11 mouse cellular contexts compared by ENCODE assay signal in the genomic region with DNA sequence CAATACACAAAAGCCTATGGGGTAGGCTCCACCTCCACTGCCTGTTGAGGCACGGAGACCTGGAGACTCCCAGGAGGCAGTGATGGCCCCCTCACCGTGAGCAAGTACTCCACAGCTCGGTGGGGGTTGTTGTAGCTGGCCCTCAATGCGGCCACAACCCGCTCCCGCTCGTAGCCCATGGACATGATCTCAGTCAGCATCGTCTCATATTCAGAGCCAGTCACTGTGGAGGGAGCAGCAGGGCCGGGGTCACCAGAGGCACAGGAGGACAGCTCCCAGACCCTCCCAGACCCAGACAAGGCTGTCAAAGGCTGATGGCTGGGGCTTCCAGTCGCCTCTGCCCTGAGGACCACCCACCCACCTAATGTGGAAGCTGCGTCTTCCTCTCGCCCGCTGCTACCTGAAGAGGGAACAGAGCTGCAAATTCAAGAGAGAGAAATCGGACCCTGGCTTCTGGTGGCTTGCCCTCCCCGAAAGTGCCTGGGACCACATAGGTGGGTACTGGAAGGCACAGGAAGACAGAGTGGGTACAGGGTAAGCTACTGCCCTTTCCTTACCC. TPM values are rescaled to one million over a fixed set of nuclear protein-coding genes. Genes with fewer than 3 reads are reported as not detected.
DNase-seq lines count a peak whose midpoint lies in the region; ATAC-seq lines count a peak whose summit lies in the region.
"Had no signal": no experiment of that assay in that cellular context is flagged by ENCODE, and none has a peak within 500 bp of the region (broad histone marks: within the 10 kb centered on the region; RNA-seq: fewer than 3 reads in every experiment).

No protein-coding gene starts in this region.

- ATAC-seq in heart, embryonic 13.5 days (ENCODE audit: extremely low read depth, insufficient number of reproducible peaks, low FRiP score, low TSS enrichment) = no peak
- no peak for ATAC-seq in neural tube, embryonic 13.5 days (ENCODE audit: low read depth)
- no peak for ATAC-seq in neural tube, embryonic 15.5 days (ENCODE audit: low FRiP score)
- ATAC-seq in stomach, embryonic 15.5 days (ENCODE audit: insufficient read depth, low FRiP score, low read depth) = no peak
- ATAC-seq: CD4-positive, CD25-positive, alpha-beta regulatory T cell, adult 4 months; hindbrain, embryonic 16.5 days had no signal

- peaks cover 67% of the 10 kb centered on the region for H3K4me1 ChIP-seq in heart, embryonic 13.5 days
- peaks cover 66% of the 10 kb centered on the region for H3K4me1 ChIP-seq in neural tube, embryonic 13.5 days (replicated peaks)
- peaks cover 58% of the 10 kb centered on the region for H3K4me1 ChIP-seq in neural tube, embryonic 15.5 days
- H3K4me1 ChIP-seq in limb, embryonic 10.5 days = peaks cover 50% of the 10 kb centered on the region
- H3K4me1 ChIP-seq in stomach, embryonic 15.5 days = peaks cover 21% of the 10 kb centered on the region

- H3K27me3 ChIP-seq in heart, embryonic 13.5 days (replicated peaks) = no peaks in the 10 kb centered on the region
- H3K27me3 ChIP-seq in neural tube, embryonic 13.5 days = no peaks in the 10 kb centered on the region
- no peaks in the 10 kb centered on the region for H3K27me3 ChIP-seq in neural tube, embryonic 15.5 days (replicated peaks)
- no peaks in the 10 kb centered on the region for H3K27me3 ChIP-seq in limb, embryonic 10.5 days (ENCODE audit: low read depth, poor library complexity, severe bottlenecking)
- no peaks in the 10 kb centered on the region for H3K27me3 ChIP-seq in stomach, embryonic 15.5 days (replicated peaks)

- intact Hi-C loops in heart, postnatal 25 days (cut with DNase I) = no loop called here

- H3K9me3 ChIP-seq in heart, embryonic 13.5 days = no peaks in the 10 kb centered on the region
- no peaks in the 10 kb centered on the region for H3K9me3 ChIP-seq in neural tube, embryonic 13.5 days
- H3K9me3 ChIP-seq in neural tube, embryonic 15.5 days (replicated peaks) = no peaks in the 10 kb centered on the region
- H3K9me3 ChIP-seq in limb, embryonic 10.5 days (replicated peaks) = no peaks in the 10 kb centered on the region
- H3K9me3 ChIP-seq in stomach, embryonic 15.5 days = no peaks in the 10 kb centered on the region

- WGBS in heart, embryonic 13.5 days = 82% methylated on average over 15 of the region's 15 CpGs
- 77% methylated on average over 15 of the region's 15 CpGs for WGBS in neural tube, embryonic 13.5 days
- WGBS in neural tube, embryonic 15.5 days = 84% methylated on average over 15 of the region's 15 CpGs
- WGBS in limb, embryonic 10.5 days = 79% methylated on average over 15 of the region's 15 CpGs
- 78% methylated on average over 15 of the region's 15 CpGs for WGBS in stomach, embryonic 15.5 days

- H3K9ac ChIP-seq in heart, embryonic 13.5 days = peak overlapping the region; percentile 56; the same call in 1 of the 2 replicates
- peak overlapping the region; percentile 38; the same call in 1 of the 2 replicates for H3K9ac ChIP-seq in neural tube, embryonic 13.5 days
- no peak overlapping the region for H3K9ac ChIP-seq in neural tube, embryonic 15.5 days (replicated peaks)
- H3K9ac ChIP-seq in stomach, embryonic 15.5 days = no peak overlapping the region

- H3K4me2 ChIP-seq in heart, embryonic 13.5 days = peak overlapping the region; percentile 79
- no peak overlapping the region for H3K4me2 ChIP-seq in neural tube, embryonic 13.5 days
- no peak overlapping the region for H3K4me2 ChIP-seq in neural tube, embryonic 15.5 days
- H3K4me2 ChIP-seq in stomach, embryonic 15.5 days = no peak overlapping the region

- peak overlapping the region; percentile 32 for H3K4me3 ChIP-seq in heart, embryonic 13.5 days
- no peak overlapping the region for H3K4me3 ChIP-seq in neural tube, embryonic 13.5 days
- no peak overlapping the region for H3K4me3 ChIP-seq in neural tube, embryonic 15.5 days (replicated peaks)
- H3K4me3 ChIP-seq in limb, embryonic 10.5 days = peak overlapping the region; percentile 31
- H3K4me3 ChIP-seq in stomach, embryonic 15.5 days (replicated peaks) = 0 out of 2 replicates have a peak overlapping the region, but pooled peaks have one; percentile 2

- peaks cover 79% of the 10 kb centered on the region for H3K36me3 ChIP-seq in heart, embryonic 13.5 days
- peaks cover 70% of the 10 kb centered on the region for H3K36me3 ChIP-seq in neural tube, embryonic 13.5 days
- H3K36me3 ChIP-seq in neural tube, embryonic 15.5 days = peaks cover 70% of the 10 kb centered on the region
- peaks cover 81% of the 10 kb centered on the region for H3K36me3 ChIP-seq in limb, embryonic 10.5 days
- H3K36me3 ChIP-seq in stomach, embryonic 15.5 days = peaks cover 63% of the 10 kb centered on the region

- H3K27ac ChIP-seq in heart, embryonic 13.5 days (replicated peaks) = no peak overlapping the region
- peak overlapping the region; percentile 65 for H3K27ac ChIP-seq in neural tube, embryonic 13.5 days (replicated peaks)
- no peak overlapping the region for H3K27ac ChIP-seq in neural tube, embryonic 15.5 days (replicated peaks)
- peak overlapping the region; percentile 75 for H3K27ac ChIP-seq in limb, embryonic 10.5 days
- H3K27ac ChIP-seq in stomach, embryonic 15.5 days = no peak overlapping the region

- no peak for DNase-seq in heart, postnatal 25 days (ENCODE audit: low spot score)
- DNase-seq in limb, embryonic 10.5 days (ENCODE audit: low spot score) = no peak
- no peak for DNase-seq in cerebellum, adult 9-11 months
- no peak for DNase-seq in adrenal gland, adult 8-10 months
- DNase-seq: lung, postnatal 4 days had no signal

RNA-seq across cellular contexts. Expression of gene Rad23a, which starts 2.5 kb away (rescaled TPM):
- polyA plus RNA-seq in heart, embryonic 13.5 days (2015; fragmentation: Nextera tagmentation; extraction: Ambion mirVana) = 108 and 123 TPM in 2 replicates
- 10 to 100 TPM; 80.8 to 81.1 TPM for total RNA-seq in heart, postnatal 25 days (2021)
- 69.9 and 74.2 TPM in 2 replicates for polyA plus RNA-seq in neural tube, embryonic 13.5 days (2015; fragmentation: Nextera tagmentation; extraction: Ambion mirVana)
- polyA plus RNA-seq in neural tube, embryonic 15.5 days (2015; fragmentation: Nextera tagmentation; extraction: Ambion mirVana) = 71.3 and 98.0 TPM in 2 replicates
- polyA plus RNA-seq in limb, embryonic 10.5 days (2016; fragmentation: Nextera tagmentation; extraction: Ambion mirVana) = 119 and 122 TPM in 2 replicates
- 115 and 130 TPM in 2 replicates for polyA plus RNA-seq in stomach, embryonic 15.5 days (2015; fragmentation: Nextera tagmentation; extraction: Ambion mirVana)
- 100 to 1,000 TPM; 107 to 125 (median 111) TPM for total RNA-seq in adrenal gland, adult 8-10 months (2022)

RNA-seq across cellular contexts. Expression of gene Gadd45gip1, which starts 6.7 kb away (rescaled TPM):
- polyA plus RNA-seq in heart, embryonic 13.5 days (2015; fragmentation: Nextera tagmentation; extraction: Ambion mirVana) = 50.2 and 52.3 TPM in 2 replicates
- total RNA-seq in heart, postnatal 25 days (2021) = 10 to 100 TPM; 28.9 to 30.0 TPM
- polyA plus RNA-seq in neural tube, embryonic 13.5 days (2015; fragmentation: Nextera tagmentation; extraction: Ambion mirVana) = 35.1 and 39.8 TPM in 2 replicates
- 44.3 and 45.1 TPM in 2 replicates for polyA plus RNA-seq in neural tube, embryonic 15.5 days (2015; fragmentation: Nextera tagmentation; extraction: Ambion mirVana)
- 51.7 and 54.4 TPM in 2 replicates for polyA plus RNA-seq in limb, embryonic 10.5 days (2016; fragmentation: Nextera tagmentation; extraction: Ambion mirVana)
- polyA plus RNA-seq in stomach, embryonic 15.5 days (2015; fragmentation: Nextera tagmentation; extraction: Ambion mirVana) = 52.7 and 54.5 TPM in 2 replicates
- total RNA-seq in adrenal gland, adult 8-10 months (2022) = 10 to 100 TPM; 63.6 to 68.4 (median 66.2) TPM

RNA-seq across cellular contexts. Expression of gene Calr, which starts 8.7 kb away (rescaled TPM):
- polyA plus RNA-seq in heart, embryonic 13.5 days (2015; fragmentation: Nextera tagmentation; extraction: Ambion mirVana) = 711 and 772 TPM in 2 replicates
- 100 to 1,000 TPM; 365 to 441 TPM for total RNA-seq in heart, postnatal 25 days (2021)
- 766 and 971 TPM in 2 replicates for polyA plus RNA-seq in neural tube, embryonic 13.5 days (2015; fragmentation: Nextera tagmentation; extraction: Ambion mirVana)
- 730 and 802 TPM in 2 replicates for polyA plus RNA-seq in neural tube, embryonic 15.5 days (2015; fragmentation: Nextera tagmentation; extraction: Ambion mirVana)
- polyA plus RNA-seq in limb, embryonic 10.5 days (2016; fragmentation: Nextera tagmentation; extraction: Ambion mirVana) = 820 and 843 TPM in 2 replicates
- polyA plus RNA-seq in stomach, embryonic 15.5 days (2015; fragmentation: Nextera tagmentation; extraction: Ambion mirVana) = 938 and 1,051 TPM in 2 replicates
- 100 to 1,000 TPM; 629 to 719 (median 673) TPM for total RNA-seq in adrenal gland, adult 8-10 months (2022)

RNA-seq across cellular contexts. Expression of gene Dand5, which starts 15.4 kb away (rescaled TPM):
- 6.3 and 6.6 TPM in 2 replicates for polyA plus RNA-seq in heart, embryonic 13.5 days (2015; fragmentation: Nextera tagmentation; extraction: Ambion mirVana)
- 10 to 100 TPM in 1 of 2 experiments, 1 to 10 TPM in 1; 9.6 to 10.3 TPM for total RNA-seq in heart, postnatal 25 days (2021)
- polyA plus RNA-seq in neural tube, embryonic 13.5 days (2015; fragmentation: Nextera tagmentation; extraction: Ambion mirVana) = 12.3 and 12.8 TPM in 2 replicates
- polyA plus RNA-seq in neural tube, embryonic 15.5 days (2015; fragmentation: Nextera tagmentation; extraction: Ambion mirVana) = 15.7 and 17.2 TPM in 2 replicates
- polyA plus RNA-seq in limb, embryonic 10.5 days (2016; fragmentation: Nextera tagmentation; extraction: Ambion mirVana) = 1.9 and 2.7 TPM in 2 replicates
- polyA plus RNA-seq in stomach, embryonic 15.5 days (2015; fragmentation: Nextera tagmentation; extraction: Ambion mirVana) = 6.3 and 6.9 TPM in 2 replicates
- 10 to 100 TPM; 11.2 to 14.9 (median 12.5) TPM for total RNA-seq in adrenal gland, adult 8-10 months (2022)

RNA-seq across cellular contexts. Expression of gene Farsa, which starts 18.8 kb away (rescaled TPM):
- polyA plus RNA-seq in heart, embryonic 13.5 days (2015; fragmentation: Nextera tagmentation; extraction: Ambion mirVana) = 58.3 and 63.1 TPM in 2 replicates
- 10 to 100 TPM; 24.7 to 25.5 TPM for total RNA-seq in heart, postnatal 25 days (2021)
- polyA plus RNA-seq in neural tube, embryonic 13.5 days (2015; fragmentation: Nextera tagmentation; extraction: Ambion mirVana) = 102 and 104 TPM in 2 replicates
- 105 and 108 TPM in 2 replicates for polyA plus RNA-seq in neural tube, embryonic 15.5 days (2015; fragmentation: Nextera tagmentation; extraction: Ambion mirVana)
- 149 and 156 TPM in 2 replicates for polyA plus RNA-seq in limb, embryonic 10.5 days (2016; fragmentation: Nextera tagmentation; extraction: Ambion mirVana)
- 89.5 and 90.1 TPM in 2 replicates for polyA plus RNA-seq in stomach, embryonic 15.5 days (2015; fragmentation: Nextera tagmentation; extraction: Ambion mirVana)
- 10 to 100 TPM; 59.9 to 76.8 (median 68.0) TPM for total RNA-seq in adrenal gland, adult 8-10 months (2022)

Comparison
In these comparisons a context has a peak if more than half of its experiments do, and no peak if none do; other contexts are left out.
1. H3K27ac ChIP-seq: peak in neural tube, embryonic 13.5 days (single experiment) and limb, embryonic 10.5 days (single experiment); none in heart, embryonic 13.5 days (single experiment), neural tube, embryonic 15.5 days (single experiment) and stomach, embryonic 15.5 days (single experiment).
2. H3K9ac ChIP-seq: peak in heart, embryonic 13.5 days (single experiment) and neural tube, embryonic 13.5 days (single experiment); none in neural tube, embryonic 15.5 days (single experiment) and stomach, embryonic 15.5 days (single experiment).
3. H3K4me3 ChIP-seq: peak in heart, embryonic 13.5 days (single experiment), limb, embryonic 10.5 days (single experiment) and stomach, embryonic 15.5 days (single experiment); none in neural tube, embryonic 13.5 days (single experiment) and neural tube, embryonic 15.5 days (single experiment).